Mouse (Mus musculus): Measurements from ENCODE around the gene Prkn.

GRCm38 (mm10) chr17:12038499-12038898 is 1198.3 kb downstream of the Prkn start:
- TF ChIP-seq CTCF (IDR thresholded peaks at IDR 0.05; ENCODE audit: low read depth, low read length), result no peak
- peak; percentile 48; the same call in 1 of the 2 replicates for TF ChIP-seq TAL1 (conservative IDR thresholded peaks at IDR 0.05; ENCODE audit: low read depth, low read length)
- TF ChIP-seq GATA2 (IDR thresholded peaks at IDR 0.05; ENCODE audit: borderline replicate concordance, low read depth, low read length), result no peak

Data from G1E (cell line).